Mouse (Mus musculus) intestine, embryonic 15.5 days (tissue): ENCODE results near the gene Gm37240. TPM values are rescaled to one million over a fixed set of nuclear protein-coding genes. Genes with fewer than 3 reads are reported as not detected.

Experiments used
- ATAC-seq: fragments of 200-750 bp; cut with Nextera tagmentation; 2 replicates; pipeline ENCODE4 v1.8.0; 2017; ENCODE audit warnings: moderate TSS enrichment, moderate library complexity
- H3K27ac ChIP-seq: fragments of 300-500 bp; sonication (generic); 2 replicates; pipeline ENCODE4 v1.5.1; 2015; ENCODE audit warnings: mild to moderate bottlenecking, inconsistent platforms
- H3K27me3 ChIP-seq: fragments of 300-500 bp; sonication (generic); replicated peaks from 2 replicates; pipeline ENCODE4 v1.6.1; 2015; ENCODE audit warnings: inconsistent platforms
- H3K36me3 ChIP-seq: fragments of 300-500 bp; sonication (generic); 2 replicates; pipeline ENCODE4 v1.6.1; 2015; ENCODE audit warnings: inconsistent platforms
- H3K4me1 ChIP-seq: fragments of 300-500 bp; sonication (generic); replicated peaks from 2 replicates; pipeline ENCODE4 v1.6.1; 2015; ENCODE audit warnings: inconsistent platforms
- H3K4me2 ChIP-seq: fragments of 300-500 bp; sonication (generic); replicated peaks from 2 replicates; pipeline ENCODE4 v1.6.1; 2015; ENCODE audit warnings: mild to moderate bottlenecking, inconsistent platforms
- H3K4me3 ChIP-seq: fragments of 300-500 bp; sonication (generic); replicated peaks from 2 replicates; pipeline ENCODE4 v1.5.1; 2015; ENCODE audit warnings: inconsistent platforms
- H3K9ac ChIP-seq: fragments of 300-500 bp; sonication (generic); 2 replicates; pipeline ENCODE4 v1.6.1; 2015; ENCODE audit warnings: inconsistent platforms
- H3K9me3 ChIP-seq: fragments of 300-500 bp; sonication (generic); 2 replicates; pipeline ENCODE4 v1.6.1; 2016; ENCODE audit warnings: inconsistent platforms
- WGBS: fragments of 180-500 bp; shearing (Covaris S2); methylation state at CpG from one replicate; pipeline ENCODE4 v1.1.7; 2015; 5-methylcytosine and 5-hydroxymethylcytosine counted together
- polyA plus RNA-seq: library from polyadenylated mRNA; unstranded; fragments of >200 nt; fragmentation: Nextera tagmentation; extraction: Ambion mirVana; gene quantifications from 2 replicates; pipeline ENCODE4 v1.2.1, GENCODE M21; 2015

The Gm37240 gene
- polyA plus RNA-seq, 1 experiment from 2014 or later = 6.5 TPM

GRCm38 (mm10) chr3:85553731-85554277, 333.5 kb downstream of the Gm37240 start:
- 84% methylated on average over 6 of the region's 6 CpGs for WGBS
- no peak overlapping the region for H3K4me3 ChIP-seq
- no peak overlapping the region for H3K27ac ChIP-seq
- H3K36me3 ChIP-seq = no peaks in the 10 kb centered on the region
- no peaks in the 10 kb centered on the region; the same call in 1 of the 2 replicates for H3K9me3 ChIP-seq
- no peak for ATAC-seq
- H3K9ac ChIP-seq = no peak overlapping the region
- no peaks in the 10 kb centered on the region for H3K4me1 ChIP-seq
- H3K4me2 ChIP-seq = no peak overlapping the region
- no peaks in the 10 kb centered on the region for H3K27me3 ChIP-seq

- Histone ChIP-seq H3K9ac (no peak overlapping the region), H3K9me3 (no peaks in the 10 kb centered on the region), H3K4me3 (no peak overlapping the region), H3K27ac (no peak overlapping the region), H3K4me1 (no peaks in the 10 kb centered on the region), H3K27me3 (no peaks in the 10 kb centered on the region), H3K36me3 (no peaks in the 10 kb centered on the region), H3K4me2 (no peak overlapping the region)
- ATAC-seq = peak; percentile 51; the same call in 1 of the 2 replicates
- 63% methylated on average over 2 of the region's 2 CpGs for WGBS
Measured at GRCm38 (mm10) chr3:85551352-85551751, 336.0 kb downstream of the Gm37240 start.

GRCm38 (mm10) chr3:85550312-85550711, 337.0 kb downstream of the Gm37240 start:
- H3K4me2 ChIP-seq = no peak overlapping the region
- no peak for ATAC-seq
- H3K4me3 ChIP-seq = no peak overlapping the region
- no peak overlapping the region for H3K27ac ChIP-seq
- no peaks in the 10 kb centered on the region for H3K9me3 ChIP-seq
- no peaks in the 10 kb centered on the region for H3K36me3 ChIP-seq
- no peaks in the 10 kb centered on the region for H3K4me1 ChIP-seq
- H3K27me3 ChIP-seq = no peaks in the 10 kb centered on the region
- H3K9ac ChIP-seq = no peak overlapping the region
- WGBS = 66% methylated on average over 4 of the region's 4 CpGs

GRCm38 (mm10) chr3:85543652-85544051, 343.7 kb downstream of the Gm37240 start:
- H3K27ac ChIP-seq = no peak overlapping the region
- ATAC-seq = no peak
- no peak overlapping the region for H3K4me2 ChIP-seq
- H3K36me3 ChIP-seq = no peaks in the 10 kb centered on the region
- no peaks in the 10 kb centered on the region for H3K9me3 ChIP-seq
- H3K9ac ChIP-seq = no peak overlapping the region
- H3K4me1 ChIP-seq = no peaks in the 10 kb centered on the region
- H3K4me3 ChIP-seq = no peak overlapping the region
- WGBS = 46% methylated on average over 2 of the region's 2 CpGs
- H3K27me3 ChIP-seq = no peaks in the 10 kb centered on the region

- H3K9me3 ChIP-seq = no peaks in the 10 kb centered on the region
- no peaks in the 10 kb centered on the region for H3K36me3 ChIP-seq
- no peaks in the 10 kb centered on the region for H3K27me3 ChIP-seq
- H3K27ac ChIP-seq = no peak overlapping the region
- no peak for ATAC-seq
- no peak overlapping the region for H3K4me3 ChIP-seq
- WGBS = 58% methylated on average over 3 of the region's 3 CpGs
- H3K4me2 ChIP-seq = no peak overlapping the region
- H3K9ac ChIP-seq = no peak overlapping the region
- H3K4me1 ChIP-seq = no peaks in the 10 kb centered on the region
Measured at GRCm38 (mm10) chr3:85542765-85543164, 344.6 kb downstream of the Gm37240 start.

- H3K9me3 ChIP-seq = no peaks in the 10 kb centered on the region
- H3K27me3 ChIP-seq = no peaks in the 10 kb centered on the region
- H3K9ac ChIP-seq = no peak overlapping the region
- no peak overlapping the region for H3K4me3 ChIP-seq
- H3K27ac ChIP-seq = no peak overlapping the region
- ATAC-seq = no peak
- WGBS = 65% methylated on average over 11 of the region's 11 CpGs
- H3K4me1 ChIP-seq = no peaks in the 10 kb centered on the region
- H3K36me3 ChIP-seq = no peaks in the 10 kb centered on the region
- H3K4me2 ChIP-seq = no peak overlapping the region
Measured at GRCm38 (mm10) chr3:85535621-85536520, 351.4 kb downstream of the Gm37240 start.

GRCm38 (mm10) chr3:85535042-85535441, 352.3 kb downstream of the Gm37240 start:
- Histone ChIP-seq H3K27ac (no peak overlapping the region), H3K9ac (no peak overlapping the region), H3K27me3 (no peaks in the 10 kb centered on the region), H3K9me3 (no peaks in the 10 kb centered on the region), H3K36me3 (no peaks in the 10 kb centered on the region), H3K4me3 (no peak overlapping the region), H3K4me1 (no peaks in the 10 kb centered on the region), H3K4me2 (no peak overlapping the region)
- 80% methylated on average over 3 of the region's 3 CpGs for WGBS
- ATAC-seq = no peak

GRCm38 (mm10) chr3:85532376-85532775, 354.9 kb downstream of the Gm37240 start:
- H3K27ac ChIP-seq = no peak overlapping the region
- H3K9ac ChIP-seq = no peak overlapping the region
- ATAC-seq = no peak
- WGBS = 89% methylated on average over 3 of the region's 3 CpGs
- no peak overlapping the region for H3K4me3 ChIP-seq
- no peak overlapping the region for H3K4me2 ChIP-seq
- H3K27me3 ChIP-seq = no peaks in the 10 kb centered on the region
- no peaks in the 10 kb centered on the region for H3K9me3 ChIP-seq
- H3K36me3 ChIP-seq = no peaks in the 10 kb centered on the region
- no peaks in the 10 kb centered on the region for H3K4me1 ChIP-seq

- Histone ChIP-seq H3K4me3 (no peak overlapping the region), H3K4me2 (no peak overlapping the region), H3K9me3 (no peaks in the 10 kb centered on the region), H3K27ac (no peak overlapping the region), H3K27me3 (no peaks in the 10 kb centered on the region), H3K4me1 (no peaks in the 10 kb centered on the region), H3K36me3 (no peaks in the 10 kb centered on the region), H3K9ac (no peak overlapping the region)
- ATAC-seq = no peak
- 83% methylated on average over 8 of the region's 8 CpGs for WGBS
Measured at GRCm38 (mm10) chr3:85530601-85531161, 356.6 kb downstream of the Gm37240 start.

- no peak overlapping the region for H3K27ac ChIP-seq
- 0 out of 2 replicates have a peak, but pooled peaks cover 6% of the 10 kb centered on the region for H3K27me3 ChIP-seq
- H3K36me3 ChIP-seq = no peaks in the 10 kb centered on the region
- H3K4me1 ChIP-seq = peaks cover 1% of the 10 kb centered on the region; the same call in 1 of the 2 replicates
- WGBS = 81% methylated on average over 1 of the region's 1 CpGs
- H3K4me3 ChIP-seq = no peak overlapping the region
- no peak overlapping the region for H3K9ac ChIP-seq
- no peak overlapping the region for H3K4me2 ChIP-seq
- H3K9me3 ChIP-seq = no peaks in the 10 kb centered on the region
- ATAC-seq = no peak
Measured at GRCm38 (mm10) chr3:85521311-85521907, 365.9 kb downstream of the Gm37240 start.

GRCm38 (mm10) chr3:85518668-85519067, 368.6 kb downstream of the Gm37240 start:
- no peak overlapping the region for H3K4me2 ChIP-seq
- no peaks in the 10 kb centered on the region for H3K36me3 ChIP-seq
- H3K27ac ChIP-seq = no peak overlapping the region
- H3K9ac ChIP-seq = no peak overlapping the region
- peaks cover 4% of the 10 kb centered on the region; the same call in 1 of the 2 replicates for H3K4me1 ChIP-seq
- ATAC-seq = no peak
- 0 out of 2 replicates have a peak, but pooled peaks cover 6% of the 10 kb centered on the region for H3K27me3 ChIP-seq
- no peaks in the 10 kb centered on the region for H3K9me3 ChIP-seq
- no peak overlapping the region for H3K4me3 ChIP-seq
- WGBS = 59% methylated on average over 8 of the region's 8 CpGs

GRCm38 (mm10) chr3:85518072-85518471, 369.2 kb downstream of the Gm37240 start:
- no peaks in the 10 kb centered on the region for H3K9me3 ChIP-seq
- H3K36me3 ChIP-seq = no peaks in the 10 kb centered on the region
- H3K27me3 ChIP-seq = 0 out of 2 replicates have a peak, but pooled peaks cover 6% of the 10 kb centered on the region
- no peak overlapping the region for H3K27ac ChIP-seq
- H3K4me1 ChIP-seq = peaks cover 4% of the 10 kb centered on the region; the same call in 1 of the 2 replicates
- H3K4me3 ChIP-seq = no peak overlapping the region
- no peak overlapping the region for H3K9ac ChIP-seq
- no peak for ATAC-seq
- H3K4me2 ChIP-seq = no peak overlapping the region
- 86% methylated on average over 1 of the region's 1 CpGs for WGBS
